Mouse (Mus musculus) right cerebral cortex, postnatal 4 days (tissue): ENCODE measurements around the gene Lpp.

ENCODE experiments used
- DNase-seq: peaks from one replicate; pipeline ENCODE4 v3.0.0-alpha.2; 2022

Lpp gene

DNA sequence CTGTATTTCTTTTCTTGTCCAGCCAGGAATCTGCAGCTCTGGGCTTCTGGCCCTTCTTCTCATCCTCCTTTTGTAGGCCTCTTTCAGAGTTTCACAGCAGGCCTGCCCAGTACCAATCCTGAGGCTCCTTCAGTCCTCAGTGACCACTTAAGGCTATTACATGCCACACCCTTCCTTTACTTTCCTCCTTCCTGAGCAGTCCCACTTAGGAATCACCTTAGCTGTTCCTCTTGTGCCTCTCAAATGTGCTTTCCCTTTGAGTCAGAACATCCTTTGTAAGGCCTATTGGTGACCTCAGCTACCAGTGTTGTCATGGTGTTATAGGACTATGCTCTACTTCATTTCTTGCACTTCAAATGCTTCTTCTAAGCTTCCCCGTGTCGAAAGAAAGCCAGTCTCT lies 342.4 kb downstream of the Lpp start:
- no peak for DNase-seq

DNA sequence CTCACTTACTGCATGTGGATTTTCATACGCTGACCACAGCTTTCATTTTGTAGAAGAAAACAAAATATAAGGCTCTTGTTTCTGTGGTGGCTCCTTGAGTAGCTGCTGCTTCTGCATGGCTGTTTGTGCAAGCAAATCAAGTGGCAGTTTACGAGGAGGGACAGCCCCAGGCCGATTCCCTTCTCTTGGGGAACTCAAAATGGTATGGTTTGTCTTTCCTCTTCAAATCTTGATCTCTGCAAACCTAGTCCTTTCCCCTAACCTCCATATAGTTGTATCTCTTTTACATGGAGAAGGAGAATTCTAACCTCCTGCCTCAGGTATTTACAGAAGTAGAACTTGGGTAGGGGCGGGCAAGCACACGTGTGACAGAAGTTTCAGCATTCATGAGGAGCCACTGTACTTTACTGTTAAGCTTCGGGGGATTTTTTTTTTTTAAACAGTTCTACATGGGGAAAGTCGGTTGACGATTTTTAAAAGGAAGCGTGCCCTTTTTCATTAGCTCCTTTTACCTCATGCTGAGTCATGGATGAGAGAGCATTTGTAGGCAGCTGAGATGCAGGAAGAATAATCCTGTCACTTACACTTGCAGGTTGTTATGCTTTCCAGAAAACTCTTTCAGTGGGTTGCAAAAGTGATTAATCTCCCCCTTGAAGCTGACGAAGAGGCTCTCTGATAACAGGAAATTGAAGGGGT lies 344.2 kb downstream of the Lpp start:
- DNase-seq = no peak

DNA sequence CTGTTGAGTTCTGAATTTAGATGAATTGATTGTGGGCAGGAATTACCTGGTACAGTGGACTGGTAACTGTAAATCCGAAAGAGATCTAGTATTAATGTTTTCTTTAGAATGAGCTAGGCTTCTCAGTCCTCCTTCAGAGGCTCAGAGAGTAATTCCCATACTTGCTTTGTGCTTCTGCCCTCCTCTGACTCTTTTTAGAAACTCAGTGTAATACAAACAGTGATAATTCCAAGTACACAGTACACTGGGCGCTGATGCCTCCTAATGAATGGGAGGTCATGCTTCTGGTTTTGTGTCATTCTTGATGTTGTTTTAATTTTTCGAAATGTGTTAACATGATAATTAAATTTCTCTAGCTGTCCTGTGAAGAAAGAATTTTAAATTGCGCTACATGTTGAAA lies 347.4 kb downstream of the Lpp start:
- DNase-seq = no peak

DNA sequence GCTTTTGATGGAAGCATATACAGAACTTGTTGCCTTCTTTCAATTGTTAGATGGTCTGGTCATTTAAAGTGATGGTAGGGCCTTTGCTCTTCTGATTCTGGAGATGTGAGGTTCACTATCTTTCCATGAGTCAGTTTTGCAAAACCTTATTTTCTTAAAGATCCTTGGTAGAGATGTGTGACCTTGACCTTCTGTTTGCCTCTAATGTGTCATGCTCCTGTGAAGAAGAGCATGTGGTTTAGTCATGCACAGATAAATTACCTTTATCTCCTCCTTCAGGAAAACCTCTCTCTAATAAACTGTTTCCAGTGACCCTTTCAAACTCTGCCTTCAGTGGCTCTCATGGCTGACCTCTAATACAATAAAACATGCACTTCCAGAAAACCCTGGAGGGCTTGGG lies 356.5 kb downstream of the Lpp start:
- no peak for DNase-seq

DNA sequence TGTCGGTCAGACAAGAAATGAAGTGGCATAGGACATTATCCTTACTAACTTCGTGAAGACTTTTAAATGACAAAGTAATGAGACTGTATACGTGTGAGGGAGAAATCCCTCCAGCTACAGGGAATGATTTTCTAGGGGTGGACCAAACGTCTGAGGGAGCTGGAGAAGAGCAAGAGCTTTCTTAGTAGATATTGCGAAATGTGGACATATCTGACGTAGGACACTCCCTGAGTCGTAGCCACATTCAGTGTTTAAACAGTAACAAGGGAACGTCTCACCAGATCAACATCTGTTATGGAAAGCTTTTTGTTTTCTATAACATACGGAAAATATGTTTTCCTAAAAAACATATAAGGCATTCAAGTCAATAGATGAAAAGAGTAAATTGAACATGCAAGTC lies 362.8 kb downstream of the Lpp start:
- no peak for DNase-seq

DNA sequence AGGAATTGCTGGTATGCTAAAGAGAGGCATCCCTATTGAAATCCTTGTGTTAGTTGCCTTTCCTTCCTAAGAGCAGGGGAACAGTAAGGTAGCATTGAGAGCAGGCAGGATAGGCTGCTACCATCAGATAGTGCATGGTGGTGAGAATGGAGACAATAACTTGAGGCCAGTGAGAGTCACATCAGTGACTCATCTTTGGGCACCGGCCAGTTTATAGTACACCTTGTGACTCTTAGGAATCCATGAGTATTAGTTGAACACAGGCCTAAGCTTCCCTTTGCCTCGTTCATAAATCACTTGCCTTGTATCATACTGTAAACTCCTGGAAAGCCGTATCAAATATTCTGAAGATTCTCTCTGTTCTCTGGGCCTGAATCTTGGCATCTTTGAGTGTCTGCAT lies 372.7 kb downstream of the Lpp start:
- DNase-seq = no peak

DNA sequence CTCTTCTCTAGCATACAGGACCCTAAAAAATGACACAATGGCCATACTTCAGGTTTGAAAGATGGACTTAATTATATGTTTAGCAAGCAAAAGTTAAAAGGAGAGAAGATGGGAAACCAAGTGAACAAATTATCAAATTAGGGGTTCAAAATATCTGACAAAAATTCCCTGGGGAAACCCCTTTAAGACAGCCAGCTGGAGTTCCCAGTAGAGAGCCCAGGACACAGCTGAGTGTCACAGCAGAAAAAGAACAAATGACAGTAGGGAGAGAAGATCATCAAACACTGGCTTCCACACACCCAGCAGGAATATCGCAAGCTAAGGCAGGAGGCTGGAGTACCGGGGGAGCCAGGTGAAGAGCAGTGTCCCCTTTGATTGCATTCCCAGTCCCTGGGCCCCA lies 373.3 kb downstream of the Lpp start:
- no peak for DNase-seq

DNA sequence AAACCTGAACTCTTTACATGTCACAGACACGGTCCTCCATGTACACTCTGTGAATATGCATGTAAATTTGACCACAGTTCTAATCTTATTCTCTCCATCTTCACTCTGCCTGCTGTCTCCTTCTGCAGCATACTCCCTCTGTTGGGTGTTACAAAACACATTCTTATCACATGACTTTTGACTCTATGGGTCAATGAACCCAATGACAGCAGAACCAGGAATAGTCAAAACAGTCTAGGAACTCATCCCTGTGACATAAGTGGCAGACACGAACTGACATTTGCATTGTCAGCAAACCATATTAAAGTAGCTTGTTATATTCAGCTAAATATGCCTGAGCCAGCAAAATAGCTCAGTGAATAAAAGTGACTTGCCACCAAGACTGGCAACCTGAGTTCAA lies 383.7 kb downstream of the Lpp start:
- no peak for DNase-seq

DNA sequence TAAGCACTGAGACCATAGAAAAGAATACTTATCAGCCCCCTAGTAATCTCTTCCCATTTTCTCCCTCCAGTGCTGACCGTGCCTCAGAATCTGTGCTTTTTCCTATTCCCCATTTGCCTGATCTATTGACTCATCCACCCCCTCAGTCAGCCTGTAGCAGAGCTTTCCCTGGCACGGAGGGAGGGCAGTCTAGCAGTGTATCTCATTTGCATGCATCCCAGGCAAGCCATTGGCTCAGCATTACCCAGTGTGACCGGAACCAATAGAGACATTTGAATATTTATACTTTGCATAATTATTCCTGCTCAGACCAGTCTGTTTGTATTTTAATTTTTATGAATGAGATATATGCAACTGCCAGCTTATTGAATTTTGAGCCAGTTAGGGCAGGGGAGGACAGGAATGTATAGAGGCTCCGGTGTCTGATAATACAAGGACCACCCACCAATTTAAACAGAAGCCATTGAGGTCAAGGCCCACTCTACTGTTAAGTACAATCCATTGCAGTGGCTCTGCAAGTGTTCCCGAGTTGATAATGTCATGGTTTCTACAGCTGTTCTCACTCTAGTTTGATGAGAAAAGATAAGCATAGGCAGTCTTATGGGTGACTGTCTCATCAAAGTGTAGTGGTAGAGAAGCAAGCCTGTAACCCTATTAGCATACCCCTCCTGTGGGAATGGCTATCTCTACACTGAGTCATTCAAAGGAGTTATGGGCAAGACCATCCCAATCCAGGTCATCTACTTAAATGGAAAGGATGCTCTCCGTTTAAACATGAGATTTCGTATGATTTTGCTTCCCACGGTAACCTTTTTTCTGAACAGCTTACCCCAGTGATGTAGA lies 385.3 kb downstream of the Lpp start:
- peak; percentile 10 for DNase-seq

DNA sequence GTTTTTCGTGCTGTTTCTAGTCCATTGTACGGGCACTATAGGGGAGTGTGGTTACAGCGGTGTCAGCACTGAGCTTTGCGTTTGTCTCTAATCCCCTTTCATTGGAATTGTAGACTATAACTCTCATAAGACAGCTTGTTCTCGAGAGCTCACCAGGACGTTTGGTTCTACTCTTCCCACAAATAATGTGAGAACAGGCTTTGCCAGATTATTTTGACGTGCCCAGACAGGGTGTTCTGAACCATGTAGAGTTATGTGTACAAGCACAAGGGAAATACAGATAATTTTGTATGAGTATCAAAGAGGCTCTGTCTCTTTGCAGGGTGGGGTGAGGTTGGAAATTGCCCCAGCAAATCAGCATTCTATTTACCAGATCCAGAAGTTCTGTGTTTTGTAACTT lies 387.2 kb downstream of the Lpp start:
- no peak for DNase-seq

DNA sequence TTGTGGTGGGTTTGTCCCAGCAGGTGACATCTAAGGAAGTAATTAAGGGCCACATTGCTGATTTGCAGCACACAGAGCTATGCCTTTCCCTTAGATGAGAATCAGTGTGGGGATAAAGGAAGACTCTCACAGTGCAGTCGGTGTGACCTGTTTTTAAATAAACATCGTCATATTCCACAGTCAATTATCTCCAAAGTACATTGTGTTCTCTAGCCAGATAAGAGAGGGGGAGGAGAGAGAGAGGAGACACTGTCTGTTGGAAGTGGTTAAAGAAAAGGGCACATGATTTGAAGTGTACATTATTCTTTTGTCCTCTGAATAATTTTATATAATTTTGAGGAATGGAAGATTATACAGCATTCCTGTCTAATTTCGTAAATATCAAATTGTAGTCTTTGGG lies 388.6 kb downstream of the Lpp start:
- no peak for DNase-seq

DNA sequence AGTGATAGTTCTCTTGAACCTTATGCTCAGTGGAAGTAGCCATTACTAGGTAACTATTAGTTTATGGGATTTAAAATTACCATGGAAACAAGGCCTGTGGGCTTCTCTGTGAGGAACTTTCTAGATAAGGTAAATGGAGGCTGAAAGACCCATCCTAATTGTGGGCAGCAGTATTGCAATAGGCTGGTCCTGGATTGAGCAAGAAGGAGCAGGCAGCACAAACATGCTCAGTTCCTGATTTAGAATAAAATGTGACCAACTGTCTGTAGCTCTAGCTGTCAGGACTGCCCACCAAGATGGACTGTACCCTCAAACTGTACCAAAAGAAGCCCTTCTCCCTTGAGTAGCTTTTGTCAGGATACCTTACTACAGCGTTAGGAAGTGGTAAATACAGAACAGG lies 392.3 kb downstream of the Lpp start:
- DNase-seq = no peak

DNA sequence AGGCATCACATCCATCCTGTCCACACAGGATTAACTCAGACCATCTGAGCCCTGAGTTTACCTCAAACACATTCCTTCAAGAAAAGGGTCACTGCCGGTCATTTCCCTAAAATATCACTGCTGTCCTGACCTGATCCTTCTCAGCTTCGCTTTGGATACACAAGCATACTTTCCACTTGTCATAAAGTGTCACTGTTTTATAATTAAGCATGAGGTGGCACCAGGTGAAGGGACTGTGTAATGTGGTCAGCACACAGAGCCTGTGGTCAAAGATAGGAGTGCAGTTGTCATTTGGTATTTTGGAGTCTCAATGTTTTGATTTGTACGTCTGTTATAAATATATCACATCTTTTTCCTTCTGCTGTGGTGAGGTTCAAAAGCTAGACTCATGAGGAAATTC lies 395.7 kb downstream of the Lpp start:
- no peak for DNase-seq

DNA sequence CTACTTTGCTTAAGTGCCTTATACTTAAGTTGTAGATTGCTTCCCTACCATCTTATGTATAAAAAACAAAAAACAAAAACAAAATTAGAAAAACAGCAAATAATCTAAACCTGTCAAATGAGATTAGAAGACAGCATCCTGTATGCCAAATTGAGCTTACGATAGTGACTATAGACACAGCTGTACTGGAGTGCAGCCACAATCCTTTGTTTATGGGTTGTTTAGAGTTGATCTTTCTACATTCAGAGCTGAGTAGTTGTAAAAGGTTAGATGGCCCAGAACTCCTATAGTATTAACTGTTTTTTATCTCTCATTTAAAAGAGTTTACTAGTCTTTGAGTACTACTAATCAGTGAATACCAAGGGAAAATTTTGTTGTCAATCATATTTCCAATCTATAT lies 398.1 kb downstream of the Lpp start:
- no peak for DNase-seq

DNA sequence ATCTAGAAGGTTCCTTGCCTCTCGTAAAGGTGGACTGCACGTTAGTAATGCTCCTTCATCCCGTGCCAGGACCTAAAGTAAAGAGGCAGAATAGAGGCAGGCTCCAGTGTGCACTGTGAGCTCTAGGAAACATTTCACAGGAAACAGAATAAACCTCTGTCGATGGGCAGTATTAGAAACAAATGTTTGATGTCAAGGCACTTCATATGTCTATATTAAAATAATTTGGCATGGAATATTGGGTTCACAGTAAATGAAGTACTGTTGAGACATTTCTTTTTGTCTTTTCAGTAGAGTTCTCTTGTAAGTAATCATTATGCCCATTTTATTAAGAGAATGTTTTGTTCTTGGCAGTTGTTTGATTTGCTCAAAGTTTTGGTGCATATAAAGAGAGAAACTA lies 398.7 kb downstream of the Lpp start:
- DNase-seq = no peak

DNA sequence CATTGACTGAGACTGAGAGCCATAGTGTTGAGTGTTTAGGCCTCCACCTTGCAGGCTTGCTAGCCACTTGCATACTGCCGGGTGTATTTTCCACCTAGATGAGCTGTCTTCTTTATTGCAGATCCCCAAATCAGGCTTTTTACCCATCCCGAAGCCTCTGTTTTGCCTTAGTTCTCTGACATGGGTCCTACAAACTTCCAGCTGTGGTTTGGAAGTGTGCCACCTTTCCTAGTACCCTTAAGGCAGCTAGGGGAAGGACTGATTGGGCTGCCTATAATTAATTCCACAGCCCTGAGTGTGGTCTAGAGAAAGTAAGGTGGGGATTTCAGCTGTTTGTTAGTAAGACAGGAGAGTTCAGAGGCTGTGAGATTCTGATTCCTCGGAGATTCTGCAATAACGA lies 399.5 kb downstream of the Lpp start:
- DNase-seq = no peak

DNA sequence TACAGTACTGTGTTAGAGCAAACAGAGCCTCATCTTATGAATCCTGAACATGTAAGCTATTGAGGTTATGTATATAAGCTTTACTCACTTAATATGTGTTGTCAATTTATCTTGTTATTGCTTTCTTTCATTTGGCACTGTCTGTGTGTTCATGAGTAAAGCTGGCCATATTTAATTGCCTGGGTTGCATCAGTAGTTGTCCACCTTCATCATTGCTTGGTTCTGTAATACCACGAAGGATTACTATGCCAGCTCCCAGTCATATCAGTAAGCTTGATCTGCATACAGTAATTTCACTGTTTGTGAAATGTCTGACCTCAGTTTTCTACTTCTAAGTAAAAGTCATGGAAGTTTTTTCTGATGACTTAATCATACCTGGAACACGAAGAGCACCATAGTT lies 401.4 kb downstream of the Lpp start:
- DNase-seq = no peak

DNA sequence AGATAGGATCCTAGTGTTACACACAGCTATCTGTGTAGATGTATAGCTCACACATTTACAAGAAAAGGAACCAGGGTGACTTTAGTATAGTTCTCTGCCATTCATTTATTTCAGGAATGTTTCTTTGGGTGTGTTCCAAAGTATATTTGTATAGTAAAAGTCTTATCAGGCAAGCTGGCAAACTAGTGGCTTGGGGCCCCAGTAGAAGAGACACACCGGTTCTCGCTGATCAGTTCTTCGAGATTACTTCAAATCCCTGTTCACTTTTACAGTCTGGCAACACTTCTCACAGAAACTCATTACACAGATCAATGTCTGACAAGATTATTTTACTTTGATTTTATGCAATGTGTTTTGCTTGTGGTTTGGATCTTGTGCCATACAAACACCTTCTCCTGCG lies 408.0 kb downstream of the Lpp start:
- DNase-seq = no peak

DNA sequence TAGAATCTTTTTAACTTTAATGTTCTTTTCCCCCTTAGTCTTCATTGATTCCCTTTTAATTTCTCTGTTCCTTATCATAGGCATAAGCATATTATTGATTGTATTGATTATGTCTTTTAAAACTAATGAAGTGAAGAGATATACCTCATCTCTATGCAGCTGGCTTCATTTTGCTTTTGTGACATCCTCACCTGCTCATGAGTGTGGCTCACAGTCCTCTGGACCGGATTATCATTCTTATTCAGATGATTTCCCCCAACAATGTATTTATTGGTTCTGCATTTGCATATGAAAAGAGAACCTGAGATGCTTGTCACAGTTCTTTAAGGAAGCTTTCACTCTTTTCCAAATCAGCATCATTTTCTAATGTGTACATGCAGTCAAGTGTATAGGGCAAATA lies 408.5 kb downstream of the Lpp start:
- no peak for DNase-seq

DNA sequence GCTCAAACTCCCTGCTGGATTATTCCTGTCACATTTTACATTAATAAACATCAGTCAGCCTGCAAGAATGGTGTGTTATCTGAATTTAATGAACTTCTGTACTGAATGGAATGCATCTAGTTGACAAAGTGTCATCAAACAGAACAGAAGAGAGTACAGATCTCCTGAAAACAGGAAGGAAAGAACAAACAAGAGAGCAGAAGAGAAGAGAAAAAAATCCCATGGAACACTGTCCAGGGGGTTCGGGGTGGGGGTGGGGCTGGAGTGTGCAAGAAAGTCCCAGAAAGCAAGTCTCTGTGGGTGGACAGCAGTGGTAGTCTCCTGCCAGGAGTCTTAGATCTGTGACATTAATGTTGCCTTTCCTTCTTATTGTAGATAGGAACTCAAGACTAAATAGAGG lies 412.8 kb downstream of the Lpp start:
- no peak for DNase-seq

DNA sequence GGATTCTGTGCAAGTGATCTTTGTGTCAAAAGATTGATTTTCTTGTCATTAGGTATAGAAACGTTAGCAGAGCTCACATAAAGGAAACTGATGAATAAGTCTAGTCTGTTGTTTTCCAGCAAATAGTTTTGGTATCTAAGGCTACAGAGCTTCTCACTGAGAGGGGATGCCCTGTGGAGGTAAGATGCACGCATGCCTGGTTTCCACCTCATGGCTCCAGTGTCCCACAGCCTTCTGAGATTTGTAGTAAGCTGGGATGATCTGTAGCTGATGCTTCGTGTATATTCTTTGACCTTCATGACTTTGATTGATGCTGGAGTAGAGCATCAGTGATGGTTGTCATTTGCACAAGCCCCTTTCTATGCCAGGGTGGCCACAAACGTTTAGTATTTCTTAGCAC lies 414.3 kb downstream of the Lpp start:
- DNase-seq = no peak

DNA sequence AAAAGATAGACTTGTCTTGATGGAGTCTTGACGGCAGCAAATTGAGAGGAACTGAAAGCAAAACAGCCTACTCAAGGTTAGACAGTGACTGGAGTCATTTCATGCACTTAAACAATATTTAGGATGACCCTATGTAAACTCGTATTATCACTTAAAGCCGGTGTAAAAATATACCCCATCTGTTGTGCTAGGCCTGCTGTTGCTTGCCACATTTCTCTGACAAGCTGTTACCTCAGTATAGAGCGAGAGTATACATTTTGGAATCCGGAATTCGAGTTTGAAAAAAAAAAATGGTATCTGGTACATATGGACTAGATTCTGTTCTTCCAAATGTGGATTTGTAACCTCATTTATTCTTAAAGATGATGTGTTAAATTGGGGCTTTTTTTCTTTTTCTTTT lies 416.5 kb downstream of the Lpp start:
- DNase-seq = no peak

DNA sequence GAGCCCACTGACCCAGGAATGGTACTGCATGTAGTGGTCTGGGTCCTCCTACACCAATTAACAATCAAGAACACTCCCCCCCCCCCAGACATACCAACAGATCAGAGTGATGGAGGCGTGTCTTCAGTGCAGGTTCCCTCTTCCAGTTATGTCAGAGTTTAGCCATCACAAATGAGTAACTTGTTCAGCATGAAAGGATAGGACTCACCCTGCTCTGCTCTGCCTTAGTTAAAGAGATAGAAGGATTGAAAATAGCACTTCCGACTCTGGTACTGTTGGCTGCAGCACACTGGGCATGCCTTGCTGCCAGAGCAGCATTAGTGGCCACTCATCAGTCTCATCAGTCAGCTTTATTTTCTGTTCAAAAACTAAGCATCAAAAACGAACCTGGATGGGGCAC lies 423.3 kb downstream of the Lpp start:
- no peak for DNase-seq

DNA sequence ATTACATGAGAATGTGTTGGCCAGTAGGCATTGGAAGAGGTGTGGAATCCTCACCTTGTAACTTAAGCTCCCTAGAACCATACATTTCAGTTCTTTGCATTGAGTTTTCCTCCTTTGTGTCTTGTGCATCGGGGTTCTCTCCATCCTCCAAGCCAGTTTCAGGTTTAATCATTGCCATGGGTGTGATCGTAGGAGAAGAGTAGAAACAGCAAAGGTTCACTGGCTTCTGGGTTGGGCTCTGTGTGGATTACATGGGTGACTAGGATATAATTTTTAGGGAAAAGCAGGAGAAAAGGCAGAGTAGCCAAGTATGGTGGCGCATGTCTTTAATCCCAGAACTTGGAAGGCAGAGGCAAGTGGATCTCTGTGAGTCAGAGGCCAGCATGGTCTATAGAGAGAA lies 424.1 kb downstream of the Lpp start:
- no peak for DNase-seq

DNA sequence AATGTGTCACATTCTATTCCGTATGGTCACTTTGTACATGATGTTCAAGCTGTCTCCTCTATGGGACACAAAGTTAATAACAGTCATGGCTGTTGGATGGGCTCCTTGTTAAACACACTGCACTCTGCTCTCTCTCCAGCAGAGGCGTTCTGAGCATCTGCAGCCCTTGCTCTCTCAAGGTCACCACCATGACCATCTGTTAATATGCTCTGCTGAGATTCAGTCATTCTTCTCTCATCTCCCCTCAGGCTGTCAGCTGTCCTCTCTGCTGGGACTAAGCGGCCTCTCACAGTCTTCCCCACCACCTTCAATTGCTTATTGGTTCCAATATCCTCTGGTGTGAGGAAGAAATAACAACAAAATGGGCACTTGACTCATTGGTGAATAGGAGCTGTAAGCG lies 425.8 kb downstream of the Lpp start:
- no peak for DNase-seq
